Mouse (Mus musculus) lung, postnatal 14 days (tissue): ENCODE measurements around the gene Esrra.
A peak's percentile ranks its signal among the peaks of the same experiment; 100 is the strongest.

ENCODE experiments used
- DNase-seq: peaks from one replicate; pipeline ENCODE4 v3.0.0; 2021

Gene Esrra

DNA sequence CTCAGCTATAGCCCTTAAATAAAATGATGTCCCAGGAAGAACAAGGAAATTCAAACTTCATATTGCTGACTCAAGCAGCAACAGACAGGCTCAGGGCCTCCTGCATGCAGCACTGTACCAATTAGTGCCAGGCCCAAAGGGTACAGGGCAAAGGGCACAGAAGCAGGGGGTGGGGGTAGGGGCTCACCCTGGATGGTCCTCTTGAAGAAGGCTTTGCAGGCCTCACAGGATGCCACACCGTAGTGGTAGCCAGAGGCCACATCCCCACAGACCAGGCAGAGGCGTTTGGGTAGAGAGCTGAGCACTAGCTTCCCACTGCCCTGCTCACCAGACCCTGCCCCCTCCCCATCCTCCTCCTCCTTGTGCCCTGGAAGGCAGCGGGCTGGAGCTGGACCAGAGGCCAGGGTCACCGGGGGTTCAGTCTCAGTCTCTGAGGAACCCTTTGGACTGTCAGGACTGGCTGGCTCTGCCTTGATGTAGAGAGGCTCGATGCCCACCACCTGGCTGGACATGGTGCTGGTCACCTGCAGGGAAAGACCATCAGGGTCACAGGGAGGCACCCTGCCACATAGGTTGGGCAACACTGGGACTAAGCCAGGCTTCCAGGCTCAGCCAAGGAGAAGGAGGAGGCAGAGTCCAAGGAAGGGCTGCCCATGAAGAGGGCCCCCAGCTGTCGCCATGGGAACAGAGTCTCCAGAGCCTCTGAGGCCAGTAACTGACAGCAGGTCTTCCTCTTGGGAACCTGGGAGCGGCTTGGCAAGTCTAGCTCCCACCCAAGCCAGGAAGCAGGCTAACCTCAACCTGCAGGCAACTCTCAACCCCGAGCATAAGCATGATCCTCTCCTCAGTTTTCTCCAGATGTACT lies 1.5 kb downstream of the Esrra start:
- DNase-seq, result peak; percentile 42

DNA sequence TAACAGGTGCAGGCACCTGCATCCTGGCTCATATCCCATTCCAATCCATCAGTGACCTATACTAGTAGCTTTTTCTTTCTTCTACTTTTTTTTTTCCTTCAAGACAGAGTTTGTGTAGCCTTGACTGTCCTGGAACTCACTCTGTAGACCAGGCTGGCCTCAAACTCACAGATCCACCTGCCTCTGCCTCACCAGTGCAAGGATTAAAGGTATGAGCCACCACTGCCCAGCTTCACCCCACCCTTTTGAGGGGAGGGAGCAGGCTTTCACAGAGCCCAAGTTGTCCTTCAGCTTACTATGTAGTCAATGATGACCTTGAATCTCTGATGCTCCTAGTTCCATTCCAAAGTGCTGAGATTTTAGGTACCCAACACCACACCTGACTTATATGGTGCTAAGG lies 2.2 kb downstream of the Esrra start:
- DNase-seq, result no peak

DNA sequence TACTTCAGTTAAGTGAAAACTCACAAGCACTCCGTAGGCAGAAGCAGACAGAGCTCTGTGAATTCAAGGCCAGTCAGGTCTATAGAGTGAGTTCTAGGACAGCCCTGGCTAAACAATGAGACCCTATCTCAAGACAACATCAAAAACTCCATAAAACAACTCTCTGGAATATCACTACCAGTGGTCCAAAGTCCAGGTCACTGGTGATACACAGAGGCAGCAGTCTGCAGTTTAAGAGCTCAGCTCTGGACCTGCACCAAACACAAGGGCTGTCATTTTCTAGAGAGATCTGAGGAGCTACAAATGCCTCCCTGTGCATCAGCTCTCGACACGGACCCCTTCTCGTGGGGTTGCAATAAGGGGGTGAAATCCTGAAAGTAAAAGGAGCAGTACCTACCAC lies 3.3 kb downstream of the Esrra start:
- no peak for DNase-seq

DNA sequence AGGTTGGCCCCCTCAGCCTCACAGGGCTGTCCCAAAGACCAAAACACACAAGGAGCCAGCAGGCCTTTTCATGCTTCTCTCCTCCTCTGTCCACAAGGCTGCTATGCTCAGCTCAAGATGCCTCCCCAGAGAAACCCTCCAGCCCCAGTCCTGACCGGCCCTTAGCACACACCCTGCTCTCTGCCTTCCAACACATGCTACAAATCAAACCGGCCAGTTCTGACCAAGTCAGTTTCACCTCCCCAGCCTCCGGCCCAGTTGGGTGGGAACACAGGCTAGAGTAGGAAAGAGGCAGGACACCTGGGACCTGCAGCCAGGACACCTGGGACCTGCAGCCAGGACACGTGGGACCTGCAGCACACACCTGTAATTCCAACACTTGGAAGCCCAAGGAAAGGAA lies 5.1 kb downstream of the Esrra start:
- DNase-seq, result no peak

DNA sequence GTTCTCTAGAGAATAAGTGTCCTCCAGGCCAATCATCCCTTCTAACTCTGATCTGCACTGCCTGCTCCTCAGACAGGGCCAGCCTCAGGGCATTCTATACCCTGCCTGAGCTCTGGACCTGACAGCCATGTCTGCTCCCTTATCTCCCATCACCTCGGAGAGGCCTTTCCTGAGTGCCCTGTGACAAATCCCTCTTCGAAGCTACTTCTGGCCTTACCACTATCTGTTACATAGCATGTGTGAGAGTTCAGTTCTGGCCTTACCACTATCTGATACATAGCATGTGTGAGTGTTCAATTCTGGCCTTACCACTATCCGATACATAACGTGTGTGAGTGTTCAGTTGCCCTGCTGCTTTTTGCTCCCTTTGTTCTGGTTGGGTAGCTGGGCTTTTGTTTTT lies 6.3 kb downstream of the Esrra start:
- no peak for DNase-seq

DNA sequence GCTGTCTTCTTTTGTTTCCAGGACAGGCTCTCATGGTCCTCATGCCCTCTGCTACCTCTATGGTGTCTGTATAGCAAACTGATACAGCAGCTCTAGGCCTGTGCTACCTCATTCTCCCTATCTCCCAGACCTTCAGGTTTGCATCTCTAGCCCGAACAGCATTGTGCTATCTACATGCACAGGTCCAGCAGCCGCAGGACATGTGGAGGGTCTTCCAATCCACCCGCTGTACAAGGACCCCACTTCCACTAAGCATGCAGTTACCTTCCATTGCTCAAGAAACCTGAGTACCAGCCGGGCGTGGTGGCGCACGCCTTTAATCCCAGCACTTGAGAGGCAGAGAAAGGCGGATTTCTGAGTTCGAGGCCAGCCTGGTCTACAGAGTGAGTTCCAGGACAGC lies 7.1 kb downstream of the Esrra start:
- no peak for DNase-seq

DNA sequence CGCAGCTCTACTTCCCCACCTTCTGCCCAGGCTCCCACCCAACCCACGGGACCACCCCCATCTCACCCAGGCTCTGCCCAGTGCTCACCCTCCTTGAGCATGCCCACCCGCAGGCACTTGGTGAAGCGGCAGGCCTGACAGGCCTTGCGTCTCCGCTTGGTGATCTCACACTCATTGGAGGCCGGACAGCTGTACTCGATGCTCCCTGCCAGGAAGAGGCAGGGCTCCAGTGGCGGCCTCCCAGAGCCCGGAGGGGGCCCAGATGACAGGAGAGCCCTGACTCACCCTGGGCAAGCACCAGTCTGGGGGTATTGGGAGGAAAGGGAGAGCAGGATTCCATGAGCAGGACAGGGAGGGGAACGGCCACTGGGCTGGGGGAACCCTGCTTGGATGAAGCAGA lies 7.6 kb downstream of the Esrra start:
- no peak for DNase-seq

DNA sequence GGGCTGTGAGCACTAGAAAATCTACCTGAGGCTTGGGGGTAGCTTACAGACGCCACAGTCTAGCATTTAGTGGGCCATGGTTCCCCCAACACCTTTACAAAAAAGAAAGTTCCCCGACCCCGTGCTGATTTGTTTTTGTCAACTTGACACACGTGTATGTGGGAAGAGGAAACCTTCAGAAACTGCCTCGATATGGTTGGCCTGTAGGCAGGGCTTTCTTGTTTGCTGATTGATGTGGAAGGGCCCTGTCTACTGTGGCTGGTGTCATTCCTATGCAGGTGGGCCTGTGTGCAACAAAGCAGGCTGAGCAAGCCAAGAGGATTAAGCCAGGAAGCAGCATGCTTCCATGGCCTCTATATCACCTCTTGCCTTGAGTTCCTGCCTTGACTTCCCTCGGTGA lies 8.6 kb downstream of the Esrra start:
- no peak for DNase-seq

DNA sequence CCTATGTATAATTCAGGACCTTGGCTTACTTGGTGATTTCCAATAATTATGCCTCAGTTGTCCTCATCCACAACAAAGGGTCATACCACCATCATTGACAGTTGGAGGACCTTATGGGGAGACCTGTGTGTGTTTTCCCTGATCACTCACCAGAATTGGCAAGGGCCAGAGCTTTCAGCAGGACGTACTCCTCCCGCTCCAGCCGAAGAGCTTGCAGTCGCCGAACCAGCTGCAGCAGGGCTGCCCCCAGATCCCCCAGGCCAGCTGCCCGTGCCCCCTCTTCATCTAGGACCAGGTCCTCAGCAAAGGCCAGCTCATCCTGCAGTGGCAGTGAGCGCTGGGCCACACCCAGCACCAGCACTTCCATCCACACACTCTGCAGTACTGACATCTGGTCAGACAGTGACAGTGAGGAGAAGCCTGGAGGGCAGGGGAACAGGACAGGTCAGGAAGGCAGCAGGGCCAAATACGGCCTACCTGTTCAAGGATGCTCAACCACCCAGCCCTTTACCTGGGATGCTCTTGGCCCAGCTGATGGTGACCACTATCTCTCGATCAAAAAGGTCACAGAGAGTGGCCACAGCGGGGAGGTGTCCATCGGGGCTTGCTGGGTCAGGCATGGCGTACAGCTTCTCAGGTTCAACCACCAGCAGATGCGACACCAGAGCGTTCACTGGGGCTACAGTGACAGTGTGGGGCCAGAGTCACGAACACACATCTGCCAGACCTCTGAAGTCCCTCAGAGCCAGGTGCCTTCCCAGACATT lies 9.2 kb downstream of the Esrra start:
- no peak for DNase-seq

DNA sequence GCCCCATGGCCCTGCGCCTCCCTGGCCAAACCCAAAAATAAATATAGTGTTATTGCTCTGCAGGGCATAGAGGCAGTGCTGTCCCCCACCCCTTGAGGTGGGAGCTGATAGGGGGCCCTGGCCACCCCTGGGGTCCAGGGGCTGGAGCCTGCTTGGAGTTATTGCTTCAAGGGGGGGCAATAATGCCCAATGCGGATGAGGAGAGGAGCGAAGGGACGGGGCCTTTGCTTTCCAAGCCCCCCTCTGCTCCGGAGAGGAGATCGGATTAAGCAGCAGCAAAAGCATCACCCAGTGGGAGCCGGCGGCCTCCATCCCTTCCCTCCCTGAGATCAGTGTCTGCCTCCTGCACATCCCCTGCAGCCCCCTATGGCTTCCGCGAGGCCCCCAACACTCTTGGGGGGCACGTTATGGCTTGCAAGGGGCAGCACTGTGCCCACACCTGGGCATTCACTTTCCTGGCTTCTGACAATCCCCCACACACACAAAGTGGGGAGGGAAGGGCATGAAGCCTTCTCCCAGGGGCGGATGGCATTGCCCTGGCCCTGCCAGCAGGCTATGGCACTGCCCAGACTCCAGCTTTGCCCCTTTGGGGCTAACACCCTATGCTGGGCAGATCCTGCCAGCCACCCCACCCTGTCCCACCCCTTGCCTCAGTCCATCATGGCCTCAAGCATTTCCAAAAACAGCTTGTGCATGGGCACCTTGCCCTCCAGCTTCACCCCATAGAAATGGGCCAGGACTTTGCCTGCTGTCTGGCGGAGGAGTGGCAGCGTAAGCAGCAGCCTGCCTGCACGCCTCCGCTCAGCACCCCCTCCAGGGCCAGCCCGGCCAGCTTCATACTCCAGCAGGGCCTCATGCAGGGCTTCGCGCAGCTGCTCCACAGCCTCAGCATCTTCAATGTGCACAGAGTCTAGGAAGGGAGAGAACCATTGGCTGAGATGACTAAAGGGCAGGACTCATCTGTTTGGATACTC lies 10.2 kb downstream of the Esrra start:
- DNase-seq, result no peak

DNA sequence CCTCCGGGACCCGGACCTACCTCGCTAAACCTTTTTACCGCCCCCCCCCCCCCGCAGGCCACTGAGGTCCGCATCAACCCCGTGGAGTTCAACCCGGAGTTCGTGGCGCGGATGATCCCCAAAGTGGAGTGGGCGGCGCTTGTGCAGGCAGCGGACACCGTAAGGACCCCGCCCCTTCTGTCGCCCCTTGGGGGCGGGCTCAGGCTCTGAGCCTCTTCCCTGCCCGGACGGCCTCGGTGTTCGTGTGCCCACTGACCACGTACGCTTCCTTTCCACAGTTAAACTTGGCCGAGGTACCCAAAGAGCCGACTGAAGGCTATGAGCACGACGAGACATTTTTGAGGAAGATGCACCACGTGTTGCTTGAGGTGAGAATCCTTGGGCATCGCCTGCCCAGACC lies 11.3 kb downstream of the Esrra start:
- peak; percentile 52 for DNase-seq

DNA sequence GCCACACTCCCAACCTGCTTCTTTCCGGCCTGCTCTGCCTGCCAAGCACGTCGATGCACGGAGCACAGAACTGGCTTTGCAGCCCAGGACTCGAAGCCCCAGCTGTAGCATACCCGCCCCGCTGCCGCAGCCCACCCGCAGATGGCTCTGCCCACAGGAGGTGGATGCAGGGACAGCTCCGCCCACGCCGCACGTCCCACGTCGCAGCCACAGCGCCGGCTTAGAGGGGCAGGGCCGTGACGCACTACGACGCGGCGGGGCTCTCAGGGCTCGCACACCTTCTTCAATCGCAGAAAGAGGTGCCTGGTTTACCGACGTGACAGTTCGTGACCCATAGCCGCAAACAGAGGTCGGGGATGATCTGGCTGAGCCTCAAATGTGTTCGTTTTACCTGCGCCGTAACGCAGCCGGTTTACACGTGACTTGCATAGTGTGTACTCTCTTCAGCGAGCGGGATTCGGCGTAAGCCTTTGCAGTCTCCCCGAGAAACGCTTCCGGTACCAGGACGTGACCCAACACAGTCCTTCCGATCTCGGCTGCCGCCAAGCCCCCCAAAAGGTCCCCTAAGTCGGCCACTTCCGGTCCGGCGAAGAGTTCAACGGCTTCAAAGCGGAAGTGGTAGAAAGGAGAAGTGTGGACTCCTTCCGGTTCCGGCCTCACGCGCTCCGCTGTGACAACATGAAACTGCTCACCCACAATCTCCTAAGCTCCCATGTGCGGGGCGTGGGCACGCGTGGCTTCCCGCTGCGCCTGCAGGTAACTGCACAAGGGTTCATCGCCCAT lies 11.9 kb downstream of the Esrra start, which contains the start of the genes Trmt112 and Prdx5:
Trmt112 (plus strand) TSS at position 192 of the 783 bp plus-strand sequence.
Prdx5 (minus strand) TSS at position 600 of the 783 bp plus-strand sequence.
- DNase-seq, result peak; percentile 91

DNA sequence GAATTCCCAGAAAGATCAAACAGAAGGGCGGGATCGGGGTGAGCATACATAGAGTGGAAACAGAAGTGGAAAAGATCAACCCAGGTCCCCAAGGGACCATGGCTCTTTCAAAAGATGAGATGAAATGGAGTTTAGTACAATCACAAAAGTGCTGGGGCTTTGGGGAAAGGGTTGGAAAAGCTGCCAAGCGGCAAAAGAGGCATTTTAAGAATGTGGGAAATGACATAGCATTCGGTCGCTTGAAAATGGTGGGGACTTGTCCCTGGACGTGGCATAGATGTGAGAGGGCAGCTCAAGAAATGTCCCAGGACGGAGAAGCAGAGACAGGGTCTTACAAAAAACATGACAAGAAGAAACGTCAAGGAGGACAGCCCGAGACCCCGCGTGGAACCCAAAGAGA lies 12.6 kb downstream of the Esrra start:
- peak; percentile 14 for DNase-seq

DNA sequence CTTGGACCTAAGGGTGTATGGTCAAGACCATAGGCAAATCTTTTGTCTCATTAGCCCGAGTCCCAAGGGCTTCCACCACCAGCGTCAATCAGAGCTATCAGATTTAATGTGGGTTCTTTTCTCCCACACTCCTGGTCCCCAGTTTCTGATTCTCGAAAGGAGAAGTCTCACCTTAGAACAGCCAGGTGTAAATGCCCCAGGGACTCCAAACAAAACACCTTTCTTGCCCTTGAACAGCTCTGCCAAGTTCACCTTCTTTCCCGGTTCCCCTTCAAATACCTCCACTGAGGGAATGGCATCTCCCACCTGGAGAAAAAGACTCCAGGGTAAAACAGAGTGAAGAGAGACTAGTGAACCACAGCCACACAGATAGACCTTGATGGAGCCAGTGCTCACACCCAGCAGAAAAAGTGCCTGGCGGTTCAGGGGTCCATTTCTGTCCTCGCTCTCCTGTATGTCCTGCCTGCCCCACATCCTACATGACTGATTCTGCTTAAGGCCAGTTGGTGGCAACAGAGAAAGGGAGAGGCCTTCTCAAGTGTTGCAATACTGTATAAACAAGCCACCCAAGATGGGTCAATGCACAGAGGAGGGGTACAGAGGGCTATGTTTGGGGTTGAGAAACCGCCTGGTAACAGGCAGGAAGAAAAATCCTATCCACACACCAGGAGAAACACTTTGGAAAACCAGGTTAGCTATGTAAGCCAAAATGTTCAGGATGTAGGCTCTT lies 13.6 kb downstream of the Esrra start:
- peak; percentile 13 for DNase-seq

DNA sequence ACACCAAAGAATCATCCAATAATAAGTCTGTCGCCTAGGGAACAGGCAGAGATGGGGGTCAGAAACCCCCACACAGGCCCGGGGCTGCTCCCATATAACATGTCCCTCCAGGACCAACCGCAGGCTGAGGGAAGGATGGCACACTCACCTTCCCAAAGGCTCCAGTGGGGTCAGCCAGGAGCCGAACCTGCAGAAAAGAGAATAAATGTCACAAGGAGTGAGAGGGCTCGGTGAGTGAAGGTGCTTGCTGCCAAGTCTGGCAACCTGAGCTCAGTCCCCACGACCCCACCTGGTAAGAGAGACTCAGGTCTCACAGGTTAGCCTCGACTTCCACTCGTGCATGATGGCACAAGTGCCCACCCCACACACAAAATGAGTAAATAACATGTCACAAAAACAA lies 14.5 kb downstream of the Esrra start:
- DNase-seq, result no peak

DNA sequence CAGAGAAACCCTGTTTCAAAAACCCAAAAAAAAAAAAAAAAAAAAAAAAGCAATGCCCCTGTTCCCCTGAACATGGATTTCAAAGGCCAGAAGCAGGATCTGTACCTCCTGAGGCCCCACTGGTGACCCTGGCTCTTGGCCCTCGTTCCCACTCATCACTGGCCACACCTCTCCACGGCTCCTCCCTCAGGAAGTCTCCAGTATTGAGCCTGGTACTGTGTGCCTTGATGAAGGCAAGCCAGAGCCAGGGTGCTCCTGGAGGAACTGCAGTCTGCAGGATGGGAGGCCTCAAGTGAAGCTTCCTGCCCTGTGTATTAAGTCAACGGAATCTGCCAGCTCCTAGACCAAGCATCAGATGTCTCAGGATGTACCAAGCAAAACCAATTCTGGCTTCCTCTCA lies 15.4 kb downstream of the Esrra start:
- DNase-seq, result no peak

DNA sequence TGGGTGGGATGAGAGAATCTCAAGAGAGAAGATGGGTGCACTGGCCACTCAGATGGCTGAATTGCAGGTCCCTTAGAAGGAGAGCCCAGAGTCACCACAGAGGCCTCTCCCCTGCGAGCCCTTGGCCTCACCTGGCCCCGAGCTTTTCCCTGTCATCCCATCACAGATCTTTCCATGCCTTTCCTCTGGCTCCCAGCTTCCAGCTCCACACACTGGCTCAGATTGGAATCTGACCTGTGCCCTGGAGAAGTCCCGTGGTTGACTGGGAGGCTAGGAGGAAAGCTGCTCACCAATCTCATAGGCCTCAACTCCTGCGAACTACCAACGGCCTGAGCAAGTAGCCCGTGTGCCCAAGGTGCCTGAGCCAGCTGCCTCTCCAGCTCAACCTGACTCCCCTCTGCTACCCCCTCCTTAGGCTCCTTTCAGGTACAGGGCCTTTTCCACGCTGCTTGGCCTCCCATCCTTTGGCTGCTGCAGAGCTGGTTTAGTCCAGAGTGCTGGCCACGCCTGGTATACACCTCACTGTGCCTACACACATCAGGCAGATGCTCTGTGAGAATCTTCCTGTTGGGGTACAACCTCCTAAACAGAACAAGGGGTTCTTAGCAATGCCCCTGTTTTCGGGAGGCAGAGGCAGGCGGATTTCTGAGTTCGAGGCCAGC lies 16.0 kb downstream of the Esrra start:
- no peak for DNase-seq

DNA sequence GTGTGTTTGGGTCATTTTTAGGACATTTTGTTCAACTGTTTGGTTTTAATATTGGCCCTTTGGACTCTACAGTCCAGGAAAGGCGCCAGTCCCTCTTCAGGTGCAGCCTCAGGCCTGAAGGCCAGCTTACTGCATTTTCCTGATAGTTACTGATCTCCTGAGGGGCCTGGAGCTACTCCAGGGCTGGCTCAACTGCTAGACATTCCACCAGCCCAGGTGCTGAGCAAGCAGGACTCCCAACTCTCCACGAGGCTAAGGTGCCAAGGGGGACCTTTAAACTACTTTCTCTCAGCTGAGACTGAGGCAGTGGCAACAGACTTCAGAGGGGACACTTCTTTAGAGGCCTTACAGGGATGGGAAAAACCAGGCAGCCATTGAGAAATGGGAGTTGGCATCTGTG lies 16.8 kb downstream of the Esrra start:
- no peak for DNase-seq

DNA sequence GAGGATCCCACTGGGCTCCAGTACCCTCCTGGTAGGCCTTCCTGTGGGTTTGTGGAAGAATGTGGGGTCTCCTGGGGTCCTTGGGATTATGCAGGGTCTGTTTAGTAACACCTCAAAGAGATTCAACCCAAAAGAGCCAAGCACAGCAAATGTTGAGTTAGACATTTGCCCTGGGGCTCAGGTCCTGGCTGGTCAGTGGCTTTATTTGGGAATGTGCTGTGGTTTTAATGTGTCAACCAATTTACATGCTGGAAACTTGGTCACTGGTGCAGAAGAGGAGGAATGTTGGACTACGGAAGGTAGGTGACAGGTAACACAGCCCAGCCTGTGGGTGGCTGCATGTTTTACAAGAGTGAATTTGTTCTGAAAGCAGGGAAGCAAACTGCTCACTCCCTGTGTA lies 18.6 kb downstream of the Esrra start:
- no peak for DNase-seq

DNA sequence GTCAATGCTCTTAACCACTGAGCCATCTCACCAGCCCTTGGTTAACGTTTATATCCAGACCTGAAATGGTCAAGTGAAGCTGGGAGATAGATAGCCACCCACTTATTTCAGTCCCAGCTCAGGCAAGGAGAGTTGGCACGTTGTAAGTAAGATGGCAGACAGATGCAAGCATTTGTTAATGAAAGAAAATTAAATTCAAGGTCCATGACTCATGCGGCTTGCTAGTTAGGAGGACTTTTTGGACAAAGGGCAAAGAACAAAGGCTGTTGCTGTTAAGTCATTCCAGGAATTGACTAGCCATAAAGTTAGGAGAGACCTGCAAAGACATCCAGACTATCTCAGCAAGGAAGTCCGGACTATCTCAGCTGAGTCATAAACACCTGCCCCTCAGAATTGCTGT lies 22.0 kb downstream of the Esrra start:
- no peak for DNase-seq
